Mouse (Mus musculus) thymus, adult 2 months (tissue): ENCODE data around the gene Ccpg1.

Experiments
- CTCF ChIP-seq: fragments of 200-500 bp; IDR thresholded peaks from 2 replicates; pipeline ENCODE4 v1.5.1; 2012; ENCODE audit warnings: mild to moderate bottlenecking, control low read depth, low read length, moderate library complexity, borderline replicate concordance; ENCODE audit not compliant: control insufficient read depth, poor library complexity, insufficient read depth; ENCODE audit errors: extremely low read depth
- POLR2A ChIP-seq: fragments of 200-500 bp; IDR thresholded peaks from 2 replicates; pipeline ENCODE4 v1.6.1; 2012; ENCODE audit warnings: mild to moderate bottlenecking, low read length, control low read depth, moderate library complexity; ENCODE audit not compliant: control insufficient read depth, poor library complexity, insufficient read depth; ENCODE audit errors: extremely low read depth

- TF ChIP-seq CTCF (no peak), POLR2A (no peak)
Measured at GRCm38 (mm10) chr9:73012629-73013028, 27.4 kb downstream of the Ccpg1 start.
